Mouse (Mus musculus) heart, adult 2 months (tissue): ENCODE measurements around the gene Fbp1.

ENCODE experiments used
- CTCF ChIP-seq: fragments of 200-600 bp; IDR thresholded peaks from 2 replicates; pipeline ENCODE4 v1.8.1; 2022; ENCODE audit warnings: antibody characterized with exemption, mild to moderate bottlenecking, moderate library complexity
- EP300 ChIP-seq: fragments of 200-500 bp; IDR thresholded peaks from 2 replicates; pipeline ENCODE4 v1.6.1; 2011; ENCODE audit warnings: low read depth, low read length, control low read depth; ENCODE audit not compliant: insufficient read depth
- POLR2A ChIP-seq: fragments of 200-500 bp; IDR thresholded peaks from 2 replicates; pipeline ENCODE4 v1.6.1; 2011; ENCODE audit warnings: mild to moderate bottlenecking, low read depth, low read length, control low read depth; ENCODE audit not compliant: insufficient read depth

- TF ChIP-seq CTCF = no peak
- no peak for TF ChIP-seq POLR2A
- TF ChIP-seq EP300 = no peak
Measured at GRCm38 (mm10) chr13:62879411-62879810, 8.7 kb downstream of the Fbp1 start.
